Mouse (Mus musculus) mesoderm, embryonic 11.5 days (tissue): ENCODE data around the gene Rhox4d.
"Not testable (repeated sequence)": the region's sequence is repeated elsewhere in the genome, so short reads cannot be mapped to it uniquely, and the experiment has no call there.

ENCODE experiments used
- DNase-seq: peaks from one replicate; pipeline ENCODE4 v3.0.0-alpha.2; 2012; ENCODE audit warnings: low read depth, low spot score

The Rhox4d gene

GRCm38 (mm10) chrX:37514059-37514458 lies at the start of gene Rhox4d:
Gene Rhox4d (plus strand): TSS chrX:37514359.
- not testable (repeated sequence) for DNase-seq

DNA sequence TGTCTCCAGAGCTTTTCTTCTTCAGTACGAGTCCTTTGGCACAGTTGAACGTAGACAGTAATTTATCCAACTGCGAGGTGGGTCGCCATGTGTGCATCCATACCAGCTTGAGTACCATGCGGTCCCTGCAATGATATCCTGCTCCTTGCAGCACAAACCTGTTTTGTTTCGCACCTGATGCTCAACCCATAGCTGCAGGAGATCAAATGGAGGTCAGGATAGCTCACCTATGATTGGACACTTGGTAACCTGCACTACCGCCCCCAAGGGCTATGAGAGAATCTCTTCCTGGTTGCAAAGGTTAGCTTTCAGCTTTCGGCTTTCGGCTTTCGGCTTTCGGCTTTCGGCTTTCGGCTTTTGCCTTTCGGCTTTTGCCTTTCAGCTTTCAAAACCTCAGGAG lies 34.1 kb upstream of the Rhox4d start, which contains the start of gene Rhox4c:
Rhox4c (plus strand) TSS at position 301 of the 400 bp plus-strand sequence.
- not testable (repeated sequence) for DNase-seq

GRCm38 (mm10) chrX:37530152-37530551 lies 16.0 kb downstream of the Rhox4d start, which contains the start of gene Rhox2e:
Gene Rhox2e (plus strand): TSS chrX:37530452.
- DNase-seq = not testable (repeated sequence)

GRCm38 (mm10) chrX:37541719-37542118 lies 27.6 kb downstream of the Rhox4d start, which contains the start of gene Rhox3e:
Gene Rhox3e (plus strand): TSS chrX:37542019.
- DNase-seq = not testable (repeated sequence)

DNA sequence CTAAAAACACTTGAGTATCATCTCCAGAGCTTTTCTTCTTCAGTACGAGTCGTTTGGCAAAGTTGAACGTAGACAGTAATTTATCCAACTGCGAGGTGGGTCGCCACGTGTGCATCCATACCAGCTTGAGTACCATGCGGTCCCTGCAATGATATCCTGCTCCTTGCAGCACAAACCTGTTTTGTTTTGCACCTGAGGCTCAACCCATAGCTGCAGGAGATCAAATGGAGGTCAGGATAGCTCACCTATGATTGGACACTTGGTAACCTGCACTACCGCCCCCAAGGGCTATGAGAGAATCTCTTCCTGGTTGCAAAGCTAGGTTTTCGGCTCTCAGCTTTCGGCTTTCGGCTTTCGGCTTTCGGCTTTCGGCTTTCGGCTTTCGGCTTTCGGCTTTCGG lies 43.0 kb downstream of the Rhox4d start, which contains the start of gene Rhox4e:
Rhox4e (plus strand) TSS at position 301 of the 400 bp plus-strand sequence.
- not testable (repeated sequence) for DNase-seq
